Mouse (Mus musculus): Measurements from ENCODE around the gene Rabac1.

Rabac1 gene

GRCm38 (mm10) chr7:24980439-24980838 lies 7.9 kb upstream of the Rabac1 start:
- WGBS, result 63% methylated on average over 7 of the region's 7 CpGs

GRCm38 (mm10) chr7:24978781-24979180 lies 6.2 kb upstream of the Rabac1 start:
- WGBS, result 58% methylated on average over 7 of the region's 7 CpGs

GRCm38 (mm10) chr7:24974893-24975595 lies 2.5 kb upstream of the Rabac1 start:
- 22% methylated on average over 9 of the region's 9 CpGs for WGBS

GRCm38 (mm10) chr7:24973902-24974301 lies 1.3 kb upstream of the Rabac1 start:
- WGBS, result 74% methylated on average over 5 of the region's 5 CpGs

- WGBS, result 83% methylated on average over 4 of the region's 4 CpGs
Measured at GRCm38 (mm10) chr7:24973208-24973607, 654 bp upstream of the Rabac1 start.

- 4% methylated on average over 19 of the region's 19 CpGs for WGBS
Measured at GRCm38 (mm10) chr7:24971261-24971971, 1.1 kb downstream of the Rabac1 start.

GRCm38 (mm10) chr7:24970341-24970740 lies 2.2 kb downstream of the Rabac1 start:
- 75% methylated on average over 3 of the region's 3 CpGs for WGBS

GRCm38 (mm10) chr7:24969805-24970204 lies 2.7 kb downstream of the Rabac1 start:
- 53% methylated on average over 12 of the region's 12 CpGs for WGBS

- WGBS, result 45% methylated on average over 6 of the region's 6 CpGs
Measured at GRCm38 (mm10) chr7:24968463-24968862, 4.1 kb downstream of the Rabac1 start.

GRCm38 (mm10) chr7:24967966-24968365 lies 4.6 kb downstream of the Rabac1 start:
- 89% methylated on average over 8 of the region's 8 CpGs for WGBS

GRCm38 (mm10) chr7:24964897-24965535 lies 7.5 kb downstream of the Rabac1 start:
- 10% methylated on average over 5 of the region's 5 CpGs for WGBS

- 78% methylated on average over 2 of the region's 2 CpGs for WGBS
Measured at GRCm38 (mm10) chr7:24964288-24964687, 8.3 kb downstream of the Rabac1 start.

GRCm38 (mm10) chr7:24955226-24955625 lies 17.3 kb downstream of the Rabac1 start:
- WGBS, result 19% methylated on average over 32 of the region's 33 CpGs

- 4% methylated on average over 30 of the region's 30 CpGs for WGBS
Measured at GRCm38 (mm10) chr7:24954450-24954849, 18.1 kb downstream of the Rabac1 start.

- WGBS, result 11% methylated on average over 24 of the region's 24 CpGs
Measured at GRCm38 (mm10) chr7:24953966-24954365, 18.6 kb downstream of the Rabac1 start.

- 4% methylated on average over 8 of the region's 8 CpGs for WGBS
Measured at GRCm38 (mm10) chr7:24949958-24950623, 22.5 kb downstream of the Rabac1 start.

GRCm38 (mm10) chr7:24948774-24949173 lies 23.8 kb downstream of the Rabac1 start:
- WGBS, result 4% methylated on average over 29 of the region's 29 CpGs

- WGBS, result 36% methylated on average over 7 of the region's 7 CpGs
Measured at GRCm38 (mm10) chr7:24947316-24948048, 25.1 kb downstream of the Rabac1 start.

GRCm38 (mm10) chr7:24944257-24944950 lies 28.1 kb downstream of the Rabac1 start, which contains the start of gene Gm4881:
Gene Gm4881, minus strand, starts transcription at chr7:24944494.
- WGBS, result 1% methylated on average over 66 of the region's 72 CpGs

GRCm38 (mm10) chr7:24943641-24944040 lies 28.9 kb downstream of the Rabac1 start:
- 23% methylated on average over 6 of the region's 6 CpGs for WGBS

- WGBS, result 5% methylated on average over 14 of the region's 15 CpGs
Measured at GRCm38 (mm10) chr7:24931651-24932050, 40.9 kb downstream of the Rabac1 start.
